Mouse (Mus musculus) lung, postnatal 14 days (tissue): ENCODE data around the gene Chst8.

Experiments
- DNase-seq: peaks from one replicate; pipeline ENCODE4 v3.0.0; 2021

Gene Chst8

DNA sequence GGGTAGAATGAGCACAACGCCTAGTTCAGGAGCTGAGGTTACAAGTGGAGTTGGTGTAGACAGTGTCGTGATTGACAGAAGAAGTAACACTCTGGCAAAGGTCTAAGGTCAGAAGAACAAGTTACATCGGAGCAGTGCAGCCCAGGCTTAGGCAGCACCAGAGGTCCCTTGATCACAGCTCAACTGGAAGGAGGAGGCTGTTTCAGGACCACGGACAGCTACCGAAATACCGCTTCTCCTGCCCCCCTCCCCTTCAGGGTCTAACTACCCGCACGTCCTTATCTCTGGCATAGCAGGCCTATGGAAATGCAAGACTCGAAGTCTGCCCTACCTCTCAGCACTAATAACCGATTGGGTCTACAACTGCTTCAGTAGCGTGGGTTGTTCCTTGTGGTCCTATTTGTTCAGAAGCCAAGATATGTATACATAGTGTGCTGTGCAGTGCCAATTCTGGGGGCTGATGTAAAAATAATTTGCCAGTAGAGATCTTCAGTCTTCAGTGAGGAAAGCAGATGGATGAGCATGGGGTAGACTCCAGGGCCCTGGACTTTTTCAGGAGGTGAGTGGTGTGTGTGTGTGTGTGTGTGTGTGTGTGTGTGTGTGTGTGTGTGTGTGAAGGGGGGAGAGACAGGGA lies 109.7 kb downstream of the Chst8 start:
- peak; percentile 60 for DNase-seq

DNA sequence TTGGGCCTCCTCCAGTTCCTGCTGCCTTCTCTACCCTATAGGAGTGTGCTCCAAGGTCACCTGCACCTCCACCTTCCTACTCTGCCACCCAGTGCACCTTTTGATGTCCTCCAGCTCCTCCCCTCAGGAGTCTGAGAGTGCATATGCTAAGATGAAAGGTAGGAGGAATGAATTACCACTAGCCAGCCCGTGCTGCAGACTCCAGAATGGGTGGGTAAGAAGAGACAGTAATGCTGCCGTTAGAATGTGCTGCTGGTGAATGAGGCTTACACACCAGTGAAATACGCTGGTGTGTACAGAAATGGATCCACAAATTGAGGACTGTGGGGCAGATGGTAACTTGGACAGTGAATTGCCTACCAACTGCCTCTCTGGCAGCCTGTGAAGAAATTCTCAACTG lies 112.6 kb downstream of the Chst8 start:
- no peak for DNase-seq

DNA sequence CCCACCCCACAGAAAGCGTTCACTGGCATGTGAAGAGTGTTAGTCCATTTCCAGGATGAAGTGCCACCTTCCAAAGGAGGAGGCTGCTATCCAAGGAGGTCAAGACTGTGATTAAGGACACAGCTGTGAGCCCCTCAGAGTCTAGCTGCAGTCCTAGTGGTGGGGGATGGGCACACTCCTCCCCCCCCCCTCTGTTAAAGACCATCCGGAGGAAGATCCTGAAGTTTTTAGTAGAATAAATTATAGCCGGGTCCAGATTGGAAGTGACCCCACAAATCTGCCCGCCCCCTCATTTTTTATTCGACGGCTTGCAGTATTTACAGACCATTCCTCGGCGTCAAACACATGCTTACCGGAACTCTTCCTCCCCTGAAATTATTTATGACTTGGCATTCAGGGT lies 114.3 kb downstream of the Chst8 start:
- no peak for DNase-seq

DNA sequence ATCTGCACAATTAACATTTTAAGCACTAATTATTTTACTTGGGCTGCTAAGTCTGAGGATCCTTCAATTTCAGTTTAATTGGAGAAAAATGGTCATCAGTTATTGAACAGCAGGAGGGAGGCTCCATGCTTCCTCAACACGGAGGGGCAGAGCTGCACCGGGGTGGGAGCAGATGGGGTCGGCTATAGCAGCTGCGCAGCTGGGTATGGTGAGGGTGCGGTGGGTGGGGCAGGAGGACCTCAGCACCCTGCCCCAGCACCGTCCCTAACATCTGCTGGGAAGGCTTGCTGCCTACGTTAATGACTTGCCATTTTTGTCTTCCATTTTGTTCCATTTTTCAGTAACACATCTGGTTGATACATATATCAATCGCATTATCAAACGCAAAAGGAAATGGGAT lies 116.4 kb downstream of the Chst8 start:
- DNase-seq = no peak

DNA sequence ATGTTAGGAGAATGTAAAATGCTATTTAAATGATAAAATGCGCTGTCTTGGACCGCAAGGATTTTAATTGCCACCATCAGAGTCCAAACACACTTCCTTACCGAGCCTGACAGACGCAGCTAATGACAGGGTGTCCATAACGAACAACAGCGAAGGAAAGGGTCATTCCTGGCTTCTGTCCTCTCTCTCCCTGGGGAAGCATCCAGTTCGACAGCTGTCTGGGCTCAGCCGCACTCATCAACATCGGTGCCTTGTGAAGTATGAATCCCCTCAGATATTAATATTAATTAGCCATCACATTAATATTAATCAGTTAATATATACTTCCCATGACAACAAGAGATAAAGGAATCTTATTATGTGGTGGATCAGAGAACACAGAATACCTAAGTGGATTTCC lies 117.6 kb downstream of the Chst8 start:
- peak; percentile 67 for DNase-seq

DNA sequence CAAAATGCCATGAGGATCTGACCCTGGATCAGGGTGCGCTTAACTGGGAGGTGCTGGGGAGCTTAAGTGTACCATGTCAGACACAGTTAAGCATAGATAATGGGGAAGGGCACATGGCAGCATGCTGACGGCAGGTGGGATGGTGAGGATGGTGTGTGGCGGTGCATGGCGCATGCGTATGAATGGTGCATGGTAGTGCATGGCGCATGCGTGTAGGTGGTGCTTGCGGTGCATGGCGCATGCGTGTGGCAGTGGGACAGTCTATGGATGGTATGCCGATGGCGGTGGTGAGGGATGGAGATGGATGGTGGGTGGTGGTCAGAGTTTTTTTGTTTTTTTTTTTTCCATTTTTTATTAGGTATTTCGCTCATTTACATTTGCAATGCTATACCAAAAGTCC lies 118.6 kb downstream of the Chst8 start:
- DNase-seq = no peak

DNA sequence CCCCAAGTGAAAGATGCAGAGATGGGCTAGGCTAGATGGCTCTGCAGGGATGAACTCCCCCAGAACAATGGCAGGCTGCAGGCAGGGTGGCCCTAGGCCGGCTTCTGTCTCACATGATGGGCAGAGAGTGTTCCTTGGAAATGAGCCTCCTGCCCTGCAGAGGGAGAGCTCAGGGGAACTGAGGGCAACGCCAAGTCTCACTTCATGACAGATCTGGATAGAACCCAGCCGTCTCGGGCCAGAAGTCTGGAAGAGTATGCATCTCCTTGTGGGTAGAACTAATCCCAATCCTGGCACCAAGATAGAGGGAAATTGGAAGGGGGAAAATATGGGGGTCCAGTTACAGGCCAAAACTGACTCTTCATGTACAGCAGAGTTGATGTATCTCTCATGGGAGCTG lies 119.4 kb downstream of the Chst8 start:
- peak; percentile 31 for DNase-seq

DNA sequence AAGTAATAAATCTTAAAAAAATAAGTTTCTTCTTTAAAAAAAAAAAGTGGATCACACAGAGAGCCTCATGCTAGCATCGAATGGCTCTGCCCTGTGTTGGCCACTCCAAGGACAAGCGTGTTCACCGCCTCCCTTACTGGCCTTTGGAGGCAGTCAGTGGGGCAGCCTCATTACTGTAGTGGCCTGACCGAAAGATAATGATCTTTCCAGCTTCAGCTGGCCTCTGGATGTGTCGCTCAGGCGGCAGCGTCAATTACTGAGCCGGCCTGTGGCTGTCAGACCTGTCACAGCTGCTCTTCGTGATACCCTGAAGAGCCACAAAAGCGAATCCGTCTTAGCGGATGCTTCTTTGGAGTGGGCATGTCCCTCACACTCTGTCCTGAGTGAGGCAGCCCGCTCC lies 122.4 kb downstream of the Chst8 start:
- no peak for DNase-seq

DNA sequence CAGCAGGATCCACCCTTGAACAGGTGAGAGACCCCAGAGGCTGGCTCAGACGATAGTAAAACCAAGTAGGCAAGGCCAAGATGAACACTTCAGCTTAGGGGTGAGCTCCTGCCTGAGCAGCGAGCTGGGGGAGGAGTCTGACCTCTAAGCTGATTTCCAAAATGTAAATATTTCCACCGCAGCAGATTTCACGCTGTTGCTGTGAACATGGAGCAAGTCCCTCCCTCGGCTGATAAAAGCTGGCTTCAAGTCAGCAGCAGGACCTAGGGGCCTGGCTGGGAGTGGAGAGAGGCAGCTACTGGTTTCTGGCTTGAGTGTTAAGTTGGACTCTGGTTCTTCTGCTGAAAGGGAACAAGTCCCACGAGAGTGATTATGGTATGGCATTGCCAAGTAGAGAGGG lies 123.5 kb downstream of the Chst8 start:
- DNase-seq = no peak

DNA sequence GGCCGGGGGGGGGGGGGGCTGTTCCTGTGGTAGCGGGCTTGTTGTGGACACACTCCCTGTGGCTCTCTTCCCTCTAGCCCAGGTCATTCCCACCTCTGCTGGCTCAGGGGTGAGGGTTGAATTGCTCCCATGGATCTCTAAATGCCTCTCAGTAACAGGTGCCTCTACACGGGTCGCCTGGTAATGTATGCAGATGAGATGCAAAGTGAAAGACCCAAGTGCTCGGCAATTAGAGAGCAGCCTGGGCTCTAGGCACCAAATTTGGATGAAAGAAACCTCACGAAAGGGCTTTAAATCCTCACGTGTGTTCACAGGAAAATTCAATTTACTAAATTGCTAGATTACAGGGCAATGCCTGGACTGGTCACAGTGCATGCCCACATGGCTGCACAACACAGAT lies 126.7 kb downstream of the Chst8 start:
- no peak for DNase-seq

DNA sequence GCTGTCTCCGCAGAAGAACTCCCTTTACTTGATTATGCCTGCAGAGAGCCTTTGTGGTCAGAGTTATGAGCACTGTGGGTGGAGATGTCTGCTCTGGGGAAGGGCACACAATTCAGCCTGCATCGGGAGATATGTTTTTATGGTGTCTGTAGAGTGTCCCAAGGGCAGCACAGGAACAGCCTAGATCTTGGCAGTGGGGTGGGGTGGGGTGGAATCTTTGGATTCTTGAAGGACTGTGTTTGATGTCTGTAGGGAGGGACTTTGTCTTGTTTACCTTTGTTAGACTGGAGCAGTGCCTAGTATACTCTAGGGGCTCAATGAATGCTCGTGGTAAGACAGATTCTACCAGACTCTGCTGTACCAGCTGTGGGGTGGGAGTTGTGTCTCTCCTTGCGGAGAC lies 127.3 kb downstream of the Chst8 start:
- DNase-seq = no peak

DNA sequence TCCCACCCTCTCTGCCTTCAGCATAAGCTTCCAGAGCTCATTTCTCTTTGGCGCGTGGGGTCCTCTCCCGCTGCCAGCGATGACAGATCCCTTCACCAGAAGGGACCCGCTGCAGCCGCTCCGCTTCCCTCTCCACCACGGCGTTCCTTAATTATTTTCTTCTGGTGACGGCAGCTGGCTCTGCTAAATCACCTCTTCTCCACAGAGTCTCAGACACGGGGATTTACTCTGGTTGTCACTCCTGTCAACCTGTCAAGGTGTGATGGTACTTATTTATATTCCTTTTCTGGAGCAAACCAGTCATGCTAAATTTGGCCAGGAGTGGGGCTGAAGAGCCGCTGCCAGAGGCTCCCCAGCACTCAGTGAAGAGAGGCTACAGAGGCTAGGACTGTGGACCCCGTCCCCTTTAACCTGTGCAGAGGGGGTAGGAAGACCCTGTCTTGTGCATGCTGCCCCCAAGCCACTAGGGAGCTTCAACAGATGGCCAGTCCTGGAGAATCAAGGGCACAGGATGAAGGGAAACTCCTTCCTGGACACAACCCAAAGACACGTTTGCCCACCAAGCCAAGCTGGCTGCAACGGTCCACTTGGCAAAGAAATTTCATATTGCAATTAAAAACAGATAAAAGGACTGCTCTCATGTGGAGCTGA lies 131.6 kb downstream of the Chst8 start:
- no peak for DNase-seq

DNA sequence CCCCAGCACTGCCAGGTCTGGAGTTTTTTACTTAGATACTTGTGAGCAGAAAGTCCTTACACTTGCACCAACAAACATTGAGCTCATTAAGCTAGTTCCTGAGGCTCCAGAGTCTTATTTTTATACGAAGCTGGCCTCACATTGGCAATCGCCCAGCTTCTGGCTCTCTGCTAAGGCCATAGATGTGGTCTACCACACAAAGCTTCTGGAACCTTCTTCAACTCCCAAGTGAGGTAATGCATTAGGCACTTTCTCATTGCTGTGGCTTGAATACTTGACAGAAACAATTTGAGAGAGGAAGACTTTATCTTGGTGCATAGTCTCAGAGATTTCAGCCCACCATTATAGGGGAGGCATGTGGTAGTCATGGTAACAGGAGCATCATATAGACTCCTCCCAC lies 132.6 kb downstream of the Chst8 start:
- DNase-seq = no peak

DNA sequence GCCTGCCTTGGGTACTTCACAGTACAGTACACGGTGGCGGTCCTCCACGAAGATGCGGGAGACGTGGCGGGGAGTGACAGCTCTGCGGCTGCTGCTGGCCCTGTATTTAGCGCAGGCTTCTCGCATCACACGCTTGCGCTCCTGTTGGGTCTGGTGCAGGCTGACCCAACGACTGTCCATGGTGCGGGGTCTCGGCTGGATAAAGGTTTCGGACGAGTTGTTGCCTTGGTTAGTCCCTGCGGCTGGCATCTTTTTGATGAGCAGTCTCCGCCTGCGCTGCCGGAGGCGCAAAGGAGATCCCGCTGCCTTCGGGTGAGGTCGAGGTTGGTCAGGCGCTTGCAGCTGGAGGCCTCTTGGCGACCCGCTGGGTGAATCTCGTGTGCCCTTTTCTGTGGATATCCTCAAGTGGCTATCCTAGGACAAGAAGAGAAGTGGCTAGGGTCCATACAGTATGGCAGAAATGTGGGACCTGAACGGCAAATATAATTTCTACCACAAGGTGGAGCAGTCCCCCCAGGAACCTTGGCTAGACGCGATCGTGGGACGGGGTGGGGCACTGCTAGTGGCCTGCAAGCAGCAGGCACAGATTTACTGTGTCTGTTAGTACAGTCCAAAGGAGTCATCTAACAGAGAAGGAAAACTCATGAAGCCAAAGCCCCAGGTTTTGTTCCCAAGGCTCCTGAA lies 136.5 kb downstream of the Chst8 start:
- peak; percentile 85 for DNase-seq

DNA sequence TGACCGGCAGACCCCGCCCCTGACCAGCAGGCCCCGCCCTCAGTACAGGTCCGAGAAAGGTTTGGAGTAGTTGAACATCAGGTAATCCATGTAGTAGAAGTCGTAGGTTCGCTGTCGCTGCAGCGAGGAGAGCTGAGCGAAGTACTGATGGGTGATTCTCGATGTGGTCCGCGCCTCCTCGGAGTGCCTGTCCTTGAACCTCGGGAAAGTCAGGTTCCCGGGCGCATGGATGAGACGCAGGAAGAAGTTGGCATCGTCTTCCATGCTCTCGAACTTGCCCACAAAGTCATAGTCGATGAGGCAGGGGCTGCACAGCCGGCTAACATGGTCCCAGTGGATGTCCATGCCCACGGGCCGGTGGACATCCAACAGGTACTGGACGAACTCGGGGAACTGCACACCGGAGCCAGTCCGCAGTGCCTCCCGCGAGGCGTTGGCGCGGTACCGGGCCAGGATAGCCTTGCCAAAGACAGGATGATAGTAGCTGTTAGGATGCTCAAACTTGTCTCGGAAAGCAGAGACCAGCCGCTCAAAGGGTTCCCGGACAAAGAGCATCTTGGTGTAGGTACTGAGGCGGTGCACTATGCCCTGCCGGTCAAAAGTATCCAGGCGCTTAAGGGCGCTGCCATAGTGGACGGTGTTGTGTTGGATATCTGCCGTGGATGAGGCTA lies 137.3 kb downstream of the Chst8 start:
- no peak for DNase-seq

DNA sequence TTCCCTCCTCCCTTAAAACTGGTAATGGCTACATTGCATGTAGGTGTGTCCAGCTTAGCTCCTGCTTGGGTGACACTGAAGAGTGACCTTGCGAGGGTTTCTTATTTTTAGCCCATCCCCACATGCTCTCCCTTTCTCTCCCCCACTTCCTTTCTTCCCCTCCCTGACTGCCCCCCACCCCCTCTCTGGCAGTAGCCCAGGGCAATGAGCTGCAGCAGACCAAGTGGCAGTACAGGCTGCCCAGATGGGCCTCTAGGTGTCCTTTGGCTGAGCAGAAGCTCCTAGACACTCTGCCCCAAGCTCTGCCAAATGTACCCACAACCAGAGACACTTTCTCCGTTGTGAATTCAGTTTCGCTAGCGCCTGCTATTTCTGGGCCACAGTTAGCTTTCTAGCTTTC lies 139.6 kb downstream of the Chst8 start:
- DNase-seq = no peak

DNA sequence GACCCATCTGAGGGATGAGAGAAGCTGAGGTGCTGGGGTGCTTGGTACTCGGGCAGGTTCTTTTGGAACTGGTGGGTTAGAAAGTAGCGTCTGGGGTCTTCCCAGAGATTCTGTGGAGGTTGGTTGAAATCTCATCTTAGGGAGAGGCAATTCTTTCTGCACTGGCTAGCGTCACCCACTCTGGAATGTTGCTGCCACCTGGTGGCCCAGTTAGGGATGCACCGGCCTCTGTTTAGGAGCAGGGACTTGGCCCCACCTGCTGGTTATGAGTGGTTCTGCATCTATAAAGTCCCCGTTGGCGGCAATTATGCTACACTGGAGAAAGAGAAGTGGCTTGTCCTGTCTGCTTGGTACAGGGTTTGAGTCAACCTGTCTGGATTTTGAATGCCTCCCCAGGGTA lies 140.6 kb downstream of the Chst8 start:
- peak; percentile 92 for DNase-seq

DNA sequence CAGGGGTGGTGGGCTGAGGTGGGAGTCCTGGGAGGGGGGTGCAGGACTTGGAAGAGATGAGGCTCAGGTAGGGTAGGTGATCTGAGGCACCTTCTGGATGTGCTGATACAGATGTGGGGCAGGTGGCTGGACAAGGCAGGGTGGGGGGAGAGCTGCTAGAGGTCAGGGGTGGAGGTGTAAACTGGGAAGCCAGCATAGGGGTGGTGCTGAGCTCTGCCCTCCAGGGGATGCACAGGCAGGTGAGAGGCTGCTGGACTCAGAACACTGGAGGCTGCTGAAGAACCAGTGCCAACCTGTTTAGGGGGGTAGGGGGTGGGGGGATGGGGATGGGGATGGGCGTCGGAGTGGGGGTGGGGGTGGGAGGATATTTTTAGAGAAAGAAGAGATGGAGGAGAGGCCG lies 141.7 kb downstream of the Chst8 start:
- no peak for DNase-seq

DNA sequence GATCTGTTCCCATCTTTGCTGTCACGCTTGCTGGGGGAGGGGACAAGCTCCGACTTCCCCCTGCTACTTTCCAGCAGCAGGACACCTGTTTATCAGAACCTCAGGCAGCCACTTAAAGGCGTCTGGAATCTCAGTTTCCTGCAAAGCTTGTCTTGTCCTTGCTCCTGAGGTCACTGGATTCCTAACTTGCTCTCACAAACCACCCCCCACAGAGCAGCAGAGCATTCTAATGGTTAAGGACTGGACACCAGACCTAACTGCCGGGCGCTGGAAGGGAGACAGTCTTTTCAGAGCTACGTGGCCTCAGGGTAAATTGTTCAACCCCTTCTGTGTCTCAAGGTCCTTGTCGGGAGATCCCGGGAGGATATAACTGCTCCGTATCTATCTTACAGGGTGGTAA lies 143.2 kb downstream of the Chst8 start:
- DNase-seq = no peak

DNA sequence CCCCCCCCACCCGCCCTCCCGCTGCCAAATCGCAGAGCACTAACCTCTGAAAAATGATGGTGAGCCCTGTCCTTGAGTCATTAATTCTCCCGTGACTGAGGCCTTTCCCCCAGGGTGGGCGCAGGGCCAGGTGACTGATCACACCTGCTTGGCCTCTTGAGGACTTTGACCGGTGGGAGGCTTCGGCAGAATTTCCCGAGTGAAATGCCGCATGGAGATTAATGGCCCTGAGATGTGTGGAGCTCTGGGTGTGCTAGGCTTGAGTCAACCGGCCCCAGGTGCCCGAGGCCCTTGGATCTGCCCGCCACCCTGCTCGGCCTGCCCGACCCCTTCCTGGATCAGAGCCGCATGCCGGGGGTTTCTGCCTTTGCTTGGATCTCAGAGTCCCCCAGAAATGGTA lies 144.6 kb downstream of the Chst8 start:
- no peak for DNase-seq

DNA sequence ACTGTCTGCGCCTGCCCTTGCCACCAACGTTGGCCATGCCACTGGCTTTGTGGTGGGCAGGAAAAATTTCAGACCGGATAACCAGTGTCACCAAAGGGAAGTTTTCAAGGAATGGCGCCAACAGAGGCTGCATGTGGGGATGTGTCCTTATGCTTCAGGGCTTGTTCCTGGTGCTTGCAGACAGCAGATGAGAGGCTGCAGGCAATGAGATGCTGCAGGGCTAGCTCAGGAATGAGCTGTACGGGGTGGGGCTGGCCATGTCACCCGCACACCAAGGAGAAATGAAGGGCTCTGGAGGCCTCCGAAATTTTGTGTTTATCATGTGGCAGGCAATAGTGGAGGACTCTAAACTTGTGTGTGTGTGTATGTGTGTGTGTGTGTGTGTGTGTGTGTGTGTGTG lies 149.4 kb downstream of the Chst8 start:
- DNase-seq = no peak

DNA sequence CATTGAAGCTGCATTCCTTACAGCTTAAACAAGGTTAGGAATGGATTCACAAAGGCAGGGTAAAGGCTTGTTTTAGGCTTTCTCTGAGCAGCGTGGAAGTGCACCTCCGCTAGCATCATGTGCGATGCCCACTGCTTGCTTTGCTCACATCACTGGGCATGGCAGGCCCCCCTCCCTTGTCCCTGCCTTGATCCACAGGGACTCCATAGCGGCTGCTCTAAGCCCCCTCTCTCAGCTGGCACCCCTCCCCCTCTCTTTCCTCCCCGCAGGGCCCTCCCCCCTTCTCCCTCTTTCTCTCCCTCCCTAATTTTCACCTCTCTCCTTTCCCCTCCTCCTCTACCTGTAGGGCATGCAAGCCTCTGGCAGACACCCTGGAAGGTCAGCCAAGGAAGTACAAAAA lies 150.3 kb downstream of the Chst8 start:
- no peak for DNase-seq

DNA sequence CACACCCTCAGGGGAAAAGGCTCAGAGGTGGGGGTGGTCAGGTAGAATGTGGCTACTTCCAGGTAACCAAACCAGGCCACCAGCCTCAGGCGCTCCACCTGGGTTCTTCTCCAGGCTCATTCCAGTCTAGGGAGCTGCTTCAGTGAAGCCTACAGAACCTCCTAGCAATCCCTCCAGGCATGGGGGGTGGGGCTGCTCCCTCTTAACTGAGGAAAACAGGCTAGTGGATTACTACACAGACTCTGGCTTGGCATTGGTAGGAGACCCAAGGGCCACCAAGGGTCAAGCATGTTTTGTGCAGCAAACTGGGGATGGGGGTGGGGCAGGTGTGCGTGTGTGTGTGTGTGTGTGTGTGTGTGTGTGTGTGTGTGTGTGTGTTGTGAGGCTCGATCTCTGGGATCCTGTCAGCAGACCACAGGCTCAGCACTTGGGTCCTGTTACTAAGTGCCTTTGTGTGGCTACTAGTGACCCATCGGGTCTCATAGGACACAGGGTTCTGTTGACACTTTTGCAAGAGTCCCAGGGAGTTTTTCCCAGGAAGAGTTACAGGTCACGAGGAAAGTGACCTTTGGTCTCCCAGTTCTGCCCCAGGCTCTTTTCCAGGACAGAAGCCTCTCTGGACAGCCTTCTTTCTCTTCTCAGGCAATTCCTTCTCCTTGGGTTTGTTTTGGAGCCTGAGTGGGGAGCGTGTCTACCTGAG lies 153.0 kb downstream of the Chst8 start:
- no peak for DNase-seq
